Mouse (Mus musculus) lung, postnatal 25 days (tissue): Measurements from ENCODE around the gene Sfn.
A peak's percentile ranks its signal among the peaks of the same experiment; 100 is the strongest.

Source experiments
- DNase-seq: peaks from one replicate; pipeline ENCODE4 v3.0.0; 2022; ENCODE audit warnings: low spot score

Sfn gene

GRCm38 (mm10) chr4:133574843-133575202 is 27.1 kb downstream of the Sfn start:
- DNase-seq: no peak

GRCm38 (mm10) chr4:133574070-133574842 is 27.7 kb downstream of the Sfn start, which contains the start of gene Gpatch3:
Gpatch3 (plus strand) TSS chr4:133574745.
- peak; percentile 93 for DNase-seq

DNA sequence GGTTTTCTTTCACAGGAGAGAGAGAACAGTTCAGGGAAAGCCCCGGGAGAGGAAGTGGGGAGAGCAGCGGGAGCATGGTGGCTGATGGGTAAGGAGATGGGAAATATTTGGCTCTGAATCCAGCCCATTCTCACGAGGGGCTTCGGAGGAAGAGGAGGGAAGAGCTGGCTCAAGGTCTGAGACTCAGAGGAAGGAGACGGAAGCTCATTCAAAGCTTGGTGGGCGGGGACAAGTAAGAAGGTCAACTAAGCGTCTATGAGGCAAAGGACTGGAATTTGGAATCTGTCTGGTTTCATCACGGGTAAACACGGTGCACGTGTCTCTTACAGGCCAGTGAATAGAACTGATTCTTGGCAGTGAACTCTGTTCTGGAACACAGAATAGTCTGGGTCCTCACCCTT is 31.9 kb downstream of the Sfn start:
- DNase-seq: no peak

- no peak for DNase-seq
These were observed 32.5 kb downstream of the Sfn start for GRCm38 (mm10) chr4:133569291-133570065.

GRCm38 (mm10) chr4:133567251-133567650 is 34.7 kb downstream of the Sfn start:
- DNase-seq: no peak

GRCm38 (mm10) chr4:133563123-133563571 is 38.8 kb downstream of the Sfn start:
- DNase-seq: no peak

DNA sequence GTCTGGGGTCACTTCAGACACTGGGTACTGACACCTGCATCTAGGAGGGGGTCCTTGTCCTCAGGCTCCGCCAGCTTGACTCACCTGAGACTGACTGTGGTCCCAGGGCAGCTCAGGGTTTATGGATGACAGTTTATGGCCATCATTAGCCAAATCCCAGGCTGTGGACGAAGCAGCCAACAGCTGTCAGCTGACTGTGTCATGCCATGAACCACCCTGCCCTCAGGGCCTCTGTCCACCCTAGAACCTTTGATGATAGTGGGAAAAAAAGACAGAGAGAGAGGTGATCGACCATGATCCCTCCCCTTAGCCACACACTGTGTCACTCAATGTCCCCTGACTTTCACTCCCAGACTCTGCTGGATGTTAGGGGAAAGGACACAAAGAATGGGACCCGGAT is 40.3 kb downstream of the Sfn start:
- DNase-seq: no peak

- no peak for DNase-seq
These were observed 42.1 kb downstream of the Sfn start for GRCm38 (mm10) chr4:133559846-133560245.

DNA sequence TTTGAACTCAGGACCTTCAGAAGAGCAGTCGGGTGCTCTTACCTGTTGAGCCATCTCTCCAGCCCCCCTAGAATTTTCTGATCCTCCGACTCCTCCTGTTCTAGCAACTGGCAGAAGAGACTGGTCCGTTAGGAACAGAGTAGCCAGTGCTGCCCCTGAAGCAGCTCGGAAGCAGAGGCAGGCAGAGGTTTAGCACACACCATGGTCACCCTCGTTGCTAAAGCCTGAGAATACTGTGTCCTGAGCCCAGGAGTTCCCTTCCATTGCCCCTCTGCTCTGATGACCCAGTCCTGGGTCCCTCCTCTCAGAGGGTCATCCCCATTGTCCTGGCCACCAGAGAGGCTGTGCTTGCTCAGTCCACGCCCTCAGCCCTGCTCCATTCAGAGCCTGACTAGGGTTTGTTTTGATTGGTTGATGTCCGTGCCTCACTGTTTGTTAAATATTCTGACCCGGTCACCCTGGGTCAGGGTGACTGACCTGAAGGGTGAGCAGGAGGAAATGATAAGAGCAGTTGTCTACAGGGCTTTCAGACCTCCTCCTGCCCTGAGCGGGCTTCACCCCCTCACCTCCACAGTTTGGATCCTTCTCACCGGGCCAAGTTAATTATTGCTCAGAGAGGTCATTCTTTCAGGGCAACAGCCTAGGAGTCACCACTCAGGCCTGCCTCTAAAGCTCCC is 44.8 kb downstream of the Sfn start:
- DNase-seq: no peak

GRCm38 (mm10) chr4:133553448-133554330 is 48.3 kb downstream of the Sfn start:
- DNase-seq: no peak

- DNase-seq: no peak
These were observed 49.1 kb downstream of the Sfn start, which contains the start of gene Nr0b2 for GRCm38 (mm10) chr4:133552768-133553447. Nr0b2 (plus strand) TSS chr4:133553376.

- no peak for DNase-seq
These were observed 49.9 kb downstream of the Sfn start for GRCm38 (mm10) chr4:133552029-133552428.
